Mouse (Mus musculus): ENCODE measurements around the gene Lrrc4c.

Gene Lrrc4c

DNA sequence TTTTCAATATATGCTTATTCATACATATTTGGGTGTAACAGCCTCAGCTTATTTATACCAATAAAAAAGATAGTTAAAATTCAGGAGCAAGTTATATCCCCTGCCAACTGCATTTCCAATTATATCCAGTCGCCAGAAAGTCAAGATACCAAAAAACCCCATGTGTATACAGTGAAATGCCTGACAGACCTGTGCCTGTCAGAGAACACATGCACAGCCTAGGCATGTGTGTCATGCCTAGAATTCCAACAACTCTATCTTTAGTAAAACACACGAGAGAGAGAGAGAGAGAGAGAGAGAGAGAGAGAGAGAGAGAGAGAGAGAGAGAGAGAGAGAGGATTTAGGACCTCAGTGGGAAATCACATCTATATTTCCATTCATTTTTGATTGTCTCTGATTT lies 956.7 kb downstream of the Lrrc4c start:
- DNase-seq (ENCODE audit: low read depth): no peak

DNA sequence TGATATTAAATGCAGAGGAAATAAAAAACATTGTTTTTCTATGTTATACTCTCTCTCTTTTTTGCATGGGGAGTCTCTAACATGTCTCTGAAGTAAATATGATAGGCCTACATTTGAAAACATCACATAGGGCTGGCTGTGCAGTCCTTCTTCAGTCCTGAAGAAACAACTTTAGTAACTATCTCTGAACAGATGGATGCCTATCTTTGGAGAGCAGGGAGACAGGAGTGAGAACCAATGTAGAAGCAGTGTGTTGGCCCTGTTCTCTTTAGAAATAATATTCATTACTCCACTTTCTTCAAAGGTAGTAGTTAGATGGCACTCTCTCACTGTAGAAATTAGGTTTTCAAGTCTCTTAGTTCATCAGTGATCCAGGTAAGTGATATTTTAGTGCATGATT lies 967.0 kb downstream of the Lrrc4c start:
- no peak for DNase-seq (ENCODE audit: low read depth)

GRCm38 (mm10) chr2:97294216-97294615 lies 976.2 kb downstream of the Lrrc4c start:
- no peak for DNase-seq (ENCODE audit: low read depth)

- no peak for DNase-seq (ENCODE audit: low read depth)
Observed at GRCm38 (mm10) chr2:97299704-97300103, 981.7 kb downstream of the Lrrc4c start.

DNA sequence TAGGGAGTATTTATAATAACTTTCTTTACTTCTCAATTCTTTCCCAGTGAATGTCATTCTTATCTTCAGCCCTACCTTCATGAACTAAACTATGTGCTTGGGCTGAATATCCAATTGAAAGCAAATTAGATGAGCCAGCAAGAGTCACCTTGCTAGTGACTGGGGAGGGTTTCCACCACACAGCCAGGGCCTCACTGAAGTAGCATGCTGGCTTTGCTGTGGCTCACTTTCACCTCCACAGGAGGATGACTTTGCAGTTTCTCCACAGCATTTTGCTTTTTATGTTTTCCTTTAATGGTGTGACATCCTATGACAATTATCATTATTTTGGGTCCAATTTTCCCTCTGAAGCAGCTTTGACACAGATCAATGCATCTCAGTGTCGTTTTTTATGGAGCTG lies 1000.0 kb downstream of the Lrrc4c start:
- no peak for DNase-seq (ENCODE audit: low read depth)

- DNase-seq (ENCODE audit: low read depth): no peak
Observed at GRCm38 (mm10) chr2:97318536-97318935, 1000.6 kb downstream of the Lrrc4c start.

GRCm38 (mm10) chr2:97332084-97332682 lies 1014.2 kb downstream of the Lrrc4c start:
- DNase-seq (ENCODE audit: low read depth): no peak

GRCm38 (mm10) chr2:97339627-97340026 lies 1021.7 kb downstream of the Lrrc4c start:
- no peak for DNase-seq (ENCODE audit: low read depth)

DNA sequence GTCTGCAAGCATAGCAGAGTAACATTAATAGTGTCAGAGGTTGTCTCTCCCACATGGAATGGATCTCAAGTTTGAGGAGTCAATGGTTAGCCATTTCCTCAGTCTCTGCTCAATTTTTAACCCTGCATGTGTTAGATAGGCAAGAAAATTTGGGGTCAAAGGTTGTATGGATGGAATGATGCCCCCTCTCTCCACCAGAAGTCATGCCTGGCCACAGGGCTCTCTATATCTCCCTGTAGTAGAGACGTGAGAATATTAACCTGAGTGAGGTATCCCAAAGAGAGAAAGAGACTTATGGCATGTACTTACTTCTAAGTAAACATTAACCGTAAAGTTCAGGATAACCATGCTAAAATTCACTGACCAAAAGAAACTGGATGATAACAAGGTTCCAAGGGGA lies 1043.3 kb downstream of the Lrrc4c start:
- DNase-seq (ENCODE audit: low read depth): no peak

- DNase-seq (ENCODE audit: low read depth): no peak
Observed at GRCm38 (mm10) chr2:97369978-97370377, 1052.0 kb downstream of the Lrrc4c start.

GRCm38 (mm10) chr2:97391437-97391836 lies 1073.5 kb downstream of the Lrrc4c start:
- no peak for DNase-seq (ENCODE audit: low read depth)

- DNase-seq (ENCODE audit: low read depth): no peak
Observed at GRCm38 (mm10) chr2:97391876-97392275, 1073.9 kb downstream of the Lrrc4c start.

- DNase-seq (ENCODE audit: low read depth): no peak
Observed at GRCm38 (mm10) chr2:97413066-97413465, 1095.1 kb downstream of the Lrrc4c start.

GRCm38 (mm10) chr2:97414416-97415362 lies 1096.7 kb downstream of the Lrrc4c start:
- no peak for DNase-seq (ENCODE audit: low read depth)

DNA sequence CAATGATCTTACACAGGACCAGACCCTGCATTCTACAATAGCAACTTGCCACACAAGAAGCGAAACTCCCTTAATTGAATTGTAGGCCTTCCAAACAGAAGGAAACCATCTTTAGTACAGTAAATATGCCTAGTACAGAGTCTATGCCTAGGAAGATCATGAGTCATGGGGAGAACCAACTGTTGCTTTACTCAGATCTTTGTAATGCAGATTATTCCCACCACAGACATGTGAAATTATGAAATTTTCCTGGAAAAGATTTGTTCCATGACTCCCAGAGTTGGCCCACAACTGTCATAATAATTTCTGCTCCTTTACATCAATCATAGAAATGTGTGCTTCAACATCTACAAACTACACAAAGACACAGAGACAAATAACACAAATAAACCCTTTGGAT lies 1116.2 kb downstream of the Lrrc4c start:
- DNase-seq (ENCODE audit: low read depth): no peak

GRCm38 (mm10) chr2:97435616-97436015 lies 1117.6 kb downstream of the Lrrc4c start:
- DNase-seq (ENCODE audit: low read depth): no peak

- no peak for DNase-seq (ENCODE audit: low read depth)
Observed at GRCm38 (mm10) chr2:97437767-97438166, 1119.8 kb downstream of the Lrrc4c start.

DNA sequence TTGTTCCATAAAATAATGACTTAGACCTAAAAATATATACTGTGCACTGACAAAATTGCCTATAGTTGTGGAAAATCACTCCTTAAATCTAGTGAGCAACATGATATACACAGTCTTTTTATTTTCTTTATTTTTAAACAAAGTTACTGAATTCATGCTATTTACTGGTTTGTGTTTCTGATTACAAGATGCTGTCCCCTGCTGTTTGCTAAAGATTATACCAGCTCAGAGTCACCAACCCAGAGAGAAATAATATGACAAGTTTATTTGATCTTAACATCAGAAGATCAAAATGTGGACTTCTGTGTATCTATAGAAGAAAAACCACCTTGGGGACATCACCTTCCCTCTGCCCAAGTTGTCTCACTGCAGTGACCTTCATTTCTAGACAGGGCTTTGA lies 1145.6 kb downstream of the Lrrc4c start:
- no peak for DNase-seq (ENCODE audit: low read depth)

DNA sequence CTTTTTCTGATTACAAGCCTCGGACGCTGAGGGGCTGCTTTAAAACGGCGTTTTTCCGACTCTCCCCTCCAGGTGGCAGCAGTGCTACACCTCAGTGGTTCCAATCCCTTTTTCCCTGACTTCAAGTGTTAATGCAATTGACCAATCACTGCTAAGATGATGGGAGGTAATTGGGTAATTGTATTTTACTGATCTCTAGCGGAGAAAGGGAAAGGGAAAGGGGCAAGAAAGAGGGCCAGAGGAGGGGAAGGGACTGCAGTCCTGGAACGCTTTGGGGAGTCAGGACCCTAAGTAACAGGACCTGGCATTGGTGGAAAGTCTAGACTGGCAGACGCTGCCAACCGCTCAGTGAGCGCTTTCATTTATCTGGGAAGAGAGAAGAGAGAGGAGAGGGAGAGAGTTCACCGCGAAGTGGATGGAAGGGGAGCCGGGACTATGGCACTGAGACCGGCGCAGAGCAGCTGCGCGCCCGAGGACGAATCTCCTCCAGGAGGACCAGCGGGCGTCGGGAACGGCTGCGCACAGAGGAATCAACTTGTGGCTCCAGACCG lies 1148.3 kb downstream of the Lrrc4c start:
- DNase-seq (ENCODE audit: low read depth): no peak

DNA sequence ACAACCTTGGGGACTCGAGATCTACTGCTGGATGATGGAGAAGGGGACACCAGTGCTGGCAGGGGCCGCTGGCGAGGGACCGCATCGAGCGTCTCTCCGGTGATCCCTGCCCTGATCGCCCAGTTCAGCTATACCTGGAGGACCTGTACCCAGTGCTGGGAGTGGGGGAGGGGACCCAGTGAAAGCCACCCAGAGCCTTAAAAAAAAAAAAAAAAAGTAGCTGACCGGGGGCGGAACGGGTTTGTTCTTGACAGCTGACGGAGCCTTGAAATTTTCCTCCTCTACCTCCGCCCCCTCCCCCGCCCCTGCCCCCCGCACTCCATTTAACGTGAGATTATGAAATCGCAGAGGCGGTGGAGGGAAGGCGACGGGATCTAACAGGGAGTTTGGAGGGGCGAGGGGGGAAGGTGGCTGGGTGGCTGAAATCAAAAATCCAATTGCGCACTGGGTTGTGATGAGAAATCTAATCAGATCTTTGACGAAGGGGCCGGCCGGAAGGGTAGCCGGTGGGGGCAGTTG lies 1149.1 kb downstream of the Lrrc4c start:
- DNase-seq (ENCODE audit: low read depth): no peak

GRCm38 (mm10) chr2:97467664-97468063 lies 1149.7 kb downstream of the Lrrc4c start:
- no peak for DNase-seq (ENCODE audit: low read depth)

GRCm38 (mm10) chr2:97468372-97468771 lies 1150.4 kb downstream of the Lrrc4c start:
- DNase-seq (ENCODE audit: low read depth): no peak

DNA sequence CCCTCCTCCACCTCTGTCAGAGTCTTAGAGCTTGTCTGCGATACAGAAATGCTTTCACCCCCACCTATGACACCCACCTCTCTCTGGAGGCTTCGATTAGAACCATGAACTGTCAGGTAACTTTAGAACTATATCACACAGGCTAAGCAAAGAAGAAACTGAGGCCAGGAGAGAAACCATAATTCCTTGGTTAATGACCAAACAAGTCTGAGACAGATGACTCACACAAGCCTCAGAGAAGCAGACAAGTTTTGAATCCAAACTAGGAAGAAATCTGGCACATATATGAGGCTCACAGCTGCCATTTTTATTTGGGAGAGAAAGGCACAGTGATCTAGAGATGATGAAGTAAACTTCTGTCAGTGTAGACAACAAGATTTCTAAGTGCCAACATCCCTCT lies 1151.4 kb downstream of the Lrrc4c start:
- no peak for DNase-seq (ENCODE audit: low read depth)

All from naive thymus-derived CD4-positive, alpha-beta T cell, adult 2 months (primary cell).